13 mouse cellular contexts compared by ENCODE assay signal in genomic region chr5:92204162-92205036, GRCm38 (mm10). TPM values are rescaled to one million over a fixed set of nuclear protein-coding genes. Genes with fewer than 3 reads are reported as not detected.
DNase-seq lines count a peak whose midpoint lies in the region; ATAC-seq and TF ChIP-seq lines count a peak whose summit lies in the region.
"Had no signal": no experiment of that assay in that cellular context is flagged by ENCODE, and none has a peak within 500 bp of the region (broad histone marks: within the 10 kb centered on the region; RNA-seq: fewer than 3 reads in every experiment).

No protein-coding gene starts in this region.

- no peak overlapping the region for H3K27ac ChIP-seq in heart, embryonic 15.5 days
- H3K27ac ChIP-seq in liver, embryonic 15.5 days (replicated peaks) = no peak overlapping the region
- no peak overlapping the region for H3K27ac ChIP-seq in hindbrain, embryonic 13.5 days
- H3K27ac ChIP-seq: forebrain, embryonic 15.5 days; hindbrain, embryonic 10.5 days; limb, embryonic 12.5 days; neural tube, embryonic 12.5 days had no signal

- no peak overlapping the region for H3K4me2 ChIP-seq in heart, embryonic 15.5 days
- no peak overlapping the region for H3K4me2 ChIP-seq in liver, embryonic 15.5 days
- no peak overlapping the region for H3K4me2 ChIP-seq in hindbrain, embryonic 13.5 days
- H3K4me2 ChIP-seq: forebrain, embryonic 15.5 days; limb, embryonic 12.5 days; neural tube, embryonic 12.5 days had no signal

- no peaks in the 10 kb centered on the region for H3K27me3 ChIP-seq in heart, embryonic 15.5 days
- H3K27me3 ChIP-seq in G1E (ENCODE audit: insufficient read depth, low read length) = no peaks in the 10 kb centered on the region
- no peaks in the 10 kb centered on the region for H3K27me3 ChIP-seq in liver, embryonic 15.5 days
- H3K27me3 ChIP-seq in hindbrain, embryonic 13.5 days = no peaks in the 10 kb centered on the region
- H3K27me3 ChIP-seq: forebrain, embryonic 15.5 days; limb, embryonic 12.5 days; neural tube, embryonic 12.5 days had no signal

- ATAC-seq in heart, embryonic 15.5 days (replicated peaks; ENCODE audit: insufficient number of reproducible peaks, insufficient read depth, low FRiP score, low read depth) = peak; percentile 75
- peak; percentile 52 for ATAC-seq in G1E (ENCODE audit: extremely low read depth, insufficient number of reproducible peaks, low FRiP score, poor library complexity, severe bottlenecking)
- peak; percentile 46; the same call in 1 of the 2 replicates for ATAC-seq in erythroid progenitor cell, adult 5-6 weeks (replicated peaks; ENCODE audit: low FRiP score, poor library complexity, severe bottlenecking)
- peak; percentile 40; the same call in 1 of the 2 replicates for ATAC-seq in liver, embryonic 15.5 days (ENCODE audit: insufficient read depth)
- no peak for ATAC-seq in hindbrain, embryonic 13.5 days (ENCODE audit: low FRiP score)
- ATAC-seq: forebrain, embryonic 15.5 days had no signal

- no peak overlapping the region for H3K9ac ChIP-seq in heart, embryonic 15.5 days
- no peak overlapping the region for H3K9ac ChIP-seq in liver, embryonic 15.5 days
- no peak overlapping the region for H3K9ac ChIP-seq in hindbrain, embryonic 13.5 days
- H3K9ac ChIP-seq: forebrain, embryonic 15.5 days; limb, embryonic 12.5 days; neural tube, embryonic 12.5 days had no signal

- peaks cover 19% of the 10 kb centered on the region for H3K4me1 ChIP-seq in heart, embryonic 15.5 days (replicated peaks)
- H3K4me1 ChIP-seq in G1E (ENCODE audit: insufficient read depth, low read depth, low read length) = peaks cover 48% of the 10 kb centered on the region
- peaks cover 14% of the 10 kb centered on the region for H3K4me1 ChIP-seq in liver, embryonic 15.5 days (replicated peaks)
- no peaks in the 10 kb centered on the region for H3K4me1 ChIP-seq in hindbrain, embryonic 13.5 days (replicated peaks)
- H3K4me1 ChIP-seq: forebrain, embryonic 15.5 days; hindbrain, embryonic 10.5 days; limb, embryonic 12.5 days; neural tube, embryonic 12.5 days had no signal

- no peak for DNase-seq in heart, adult 8-10 months (ENCODE audit: low spot score)
- no peak for DNase-seq in G1E (ENCODE audit: low spot score)
- no peak for DNase-seq in layer of hippocampus, postnatal 36 days
- no peak for DNase-seq in adrenal gland, postnatal 4 days (ENCODE audit: low spot score in 2 of 2)

- H3K36me3 ChIP-seq in heart, embryonic 15.5 days = peaks cover 31% of the 10 kb centered on the region
- peaks cover 45% of the 10 kb centered on the region for H3K36me3 ChIP-seq in G1E (replicated peaks)
- peaks cover 43% of the 10 kb centered on the region for H3K36me3 ChIP-seq in liver, embryonic 15.5 days (replicated peaks)
- H3K36me3 ChIP-seq in hindbrain, embryonic 13.5 days = peaks cover 65% of the 10 kb centered on the region

- no peak for TF ChIP-seq CTCF in G1E (IDR thresholded peaks at IDR 0.05; ENCODE audit: low read depth, low read length)

- H3K4me3 ChIP-seq in heart, embryonic 15.5 days = no peak overlapping the region
- no peak overlapping the region; the same call in 1 of the 2 replicates for H3K4me3 ChIP-seq in G1E (ENCODE audit: low read depth, low read length)
- no peak overlapping the region for H3K4me3 ChIP-seq in liver, embryonic 15.5 days (replicated peaks)
- no peak overlapping the region for H3K4me3 ChIP-seq in hindbrain, embryonic 13.5 days
- H3K4me3 ChIP-seq: forebrain, embryonic 15.5 days; hindbrain, embryonic 10.5 days; limb, embryonic 12.5 days; neural tube, embryonic 12.5 days had no signal

- 40% methylated on average over 6 of the region's 6 CpGs for WGBS in heart, embryonic 15.5 days
- WGBS in liver, embryonic 15.5 days (ENCODE audit: insufficient replicate concordance) = 32% methylated on average over 6 of the region's 6 CpGs
- 93% methylated on average over 6 of the region's 6 CpGs for WGBS in hindbrain, embryonic 13.5 days

- H3K9me3 ChIP-seq in heart, embryonic 15.5 days (replicated peaks) = no peaks in the 10 kb centered on the region
- no peaks in the 10 kb centered on the region for H3K9me3 ChIP-seq in G1E (replicated peaks)
- no peaks in the 10 kb centered on the region for H3K9me3 ChIP-seq in liver, embryonic 15.5 days (replicated peaks)
- H3K9me3 ChIP-seq in hindbrain, embryonic 13.5 days = no peaks in the 10 kb centered on the region
- H3K9me3 ChIP-seq: forebrain, embryonic 15.5 days; hindbrain, embryonic 10.5 days; limb, embryonic 12.5 days; neural tube, embryonic 12.5 days had no signal

RNA-seq across cellular contexts. Expression of gene U90926, which starts 10.8 kb away (rescaled TPM):
- not detected in 2 replicates for polyA plus RNA-seq in heart, embryonic 15.5 days (2015; fragmentation: Nextera tagmentation; extraction: Ambion mirVana)
- total RNA-seq in heart, adult 8-10 months (2022) = not detected
- total RNA-seq in G1E (2014; fragmentation: Nextera tagmentation) (not detected in 2 replicates), G1E (2017) (not detected in 2 replicates)
- polyA plus RNA-seq in G1E (2012) = not detected in 2 replicates
- total RNA-seq in erythroid progenitor cell, adult 5-6 weeks (2015; ENCODE audit: low replicate concordance) = not detected in 2 replicates
- total RNA-seq in erythroid progenitor cell, adult 5-6 weeks (2017; ENCODE audit: low replicate concordance) = not detected in 2 replicates
- polyA plus RNA-seq in liver, embryonic 15.5 days (2015; fragmentation: Nextera tagmentation; extraction: Ambion mirVana) = not detected in 2 replicates
- not detected for total RNA-seq in layer of hippocampus, postnatal 36 days (2021)
- 1 to 10 TPM in 1 of 2 experiments, under 1 TPM in 1; 0.87 to 2.0 TPM for total RNA-seq in adrenal gland, postnatal 4 days (2021)
- polyA plus RNA-seq in hindbrain, embryonic 13.5 days (2015; fragmentation: Nextera tagmentation; extraction: Ambion mirVana) = not detected in 2 replicates
- polyA plus RNA-seq: embryonic facial prominence, embryonic 11.5 days; forebrain, embryonic 15.5 days; hindbrain, embryonic 10.5 days; limb, embryonic 12.5 days; neural tube, embryonic 12.5 days had no signal

RNA-seq across cellular contexts. Expression of gene Ppef2, which starts 51.7 kb away (rescaled TPM):
- 0.18 TPM in 1 of 2 replicates, not detected in the other for polyA plus RNA-seq in heart, embryonic 15.5 days (2015; fragmentation: Nextera tagmentation; extraction: Ambion mirVana)
- not detected for total RNA-seq in heart, adult 8-10 months (2022)
- total RNA-seq in G1E (2014; fragmentation: Nextera tagmentation) (not detected in 2 replicates), G1E (2017) (0.05 and 0.17 TPM in 2 replicates)
- polyA plus RNA-seq in G1E (2012) = not detected in 2 replicates
- total RNA-seq in erythroid progenitor cell, adult 5-6 weeks (2015; ENCODE audit: low replicate concordance) = not detected in 2 replicates
- total RNA-seq in erythroid progenitor cell, adult 5-6 weeks (2017; ENCODE audit: low replicate concordance) = not detected in 2 replicates
- polyA plus RNA-seq in liver, embryonic 15.5 days (2015; fragmentation: Nextera tagmentation; extraction: Ambion mirVana) = 0.05 and 0.06 TPM in 2 replicates
- under 1 TPM; 0.82 to 0.94 TPM for total RNA-seq in layer of hippocampus, postnatal 36 days (2021)
- total RNA-seq in adrenal gland, postnatal 4 days (2021) = under 1 TPM in 1 of 2 experiments, not detected in 1; 0.22 TPM
- polyA plus RNA-seq in hindbrain, embryonic 13.5 days (2015; fragmentation: Nextera tagmentation; extraction: Ambion mirVana) = 0.32 and 0.70 TPM in 2 replicates
- polyA plus RNA-seq: embryonic facial prominence, embryonic 11.5 days; limb, embryonic 12.5 days had no signal
